Mouse (Mus musculus) C2C12 (cell line): ENCODE measurements around the gene Hist1h2ai.

Source experiments
- CEBPB ChIP-seq: IDR thresholded peaks from one replicate; pipeline ENCODE4 v1.6.1; 2011; ENCODE audit warnings: low read depth, mild to moderate bottlenecking, control low read depth, moderate library complexity
- CTCF ChIP-seq: IDR thresholded peaks from one replicate; pipeline ENCODE4 v1.5.1; 2011; ENCODE audit not compliant: control insufficient read depth, insufficient read depth, insufficient read length
- MAX ChIP-seq: IDR thresholded peaks from one replicate; pipeline ENCODE4 v1.6.1; 2011; ENCODE audit warnings: mild to moderate bottlenecking, control low read depth
- MYOD1 ChIP-seq: IDR thresholded peaks from one replicate; pipeline ENCODE4 v1.6.1; 2011; ENCODE audit warnings: low read depth; ENCODE audit not compliant: control insufficient read depth, insufficient read length
- MYOG ChIP-seq: IDR thresholded peaks from one replicate; pipeline ENCODE4 v1.6.1; 2011; ENCODE audit not compliant: control insufficient read depth, insufficient read length; ENCODE audit errors: extremely low read depth
- USF1 ChIP-seq: IDR thresholded peaks from one replicate; pipeline ENCODE4 v1.6.1; 2011; ENCODE audit warnings: low read depth, mild to moderate bottlenecking, control low read depth, moderate library complexity

DNA sequence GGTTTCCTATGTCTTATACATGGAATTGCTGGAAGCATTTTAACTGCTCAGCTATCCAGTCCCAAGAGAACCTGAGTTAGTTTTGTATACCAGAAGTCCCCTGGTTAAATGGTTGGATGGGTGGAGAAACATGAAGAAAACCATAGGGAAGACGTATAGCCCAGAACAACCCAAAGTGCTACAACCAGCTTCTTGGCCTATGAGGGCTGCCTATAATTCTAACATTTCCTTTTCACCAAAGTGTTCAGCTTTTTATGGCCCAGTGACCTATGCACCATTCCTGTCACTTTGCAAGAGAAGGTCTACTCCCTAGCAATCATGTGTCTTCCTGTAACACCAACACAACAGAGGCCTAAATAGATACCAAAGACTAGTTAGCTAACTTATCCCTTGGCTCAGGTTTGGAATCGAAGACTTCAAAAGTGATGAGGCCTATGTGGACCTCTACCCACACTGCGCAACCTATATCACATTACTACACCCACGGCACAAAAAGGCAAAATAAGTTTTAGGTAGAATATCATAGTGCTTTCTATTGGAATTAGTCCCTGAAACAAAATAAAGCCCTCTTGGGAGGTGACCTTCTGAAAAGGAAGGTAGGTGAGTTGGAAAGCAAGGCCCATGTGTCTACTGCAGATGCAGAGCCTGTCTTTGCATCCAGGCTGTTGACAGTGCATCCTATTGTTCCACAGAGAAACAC, 2.3 kb downstream of the Hist1h2ai start:
- TF ChIP-seq CTCF: no peak
- TF ChIP-seq USF1: no peak
- TF ChIP-seq CEBPB: no peak
- no peak for TF ChIP-seq MAX
- no peak for TF ChIP-seq MYOG
- TF ChIP-seq MYOD1: no peak
